Mouse (Mus musculus) heart, adult 2 months (tissue): ENCODE measurements at regions not wholly inside any gene's neighbourhood (a gene's known extent, or its start where the extent isn't known, plus 50 kb on each side); places are given as distances from the start of the nearest gene placed in this dataset.
A peak's percentile ranks its signal among the peaks of the same experiment; 100 is the strongest.

Source experiments
- DNase-seq, 2 experiments: peaks; one replicate each; pipeline ENCODE4 v3.0.0; 2021
- H3K27ac ChIP-seq: fragments of 200-600 bp; 2 replicates; pipeline ENCODE4 v1.8.1; 2022
- H3K27me3 ChIP-seq: fragments of 200-500 bp; 2 replicates; pipeline ENCODE4 v1.6.1; 2012; ENCODE audit warnings: mild to moderate bottlenecking, low read length, inconsistent platforms, mixed read lengths; ENCODE audit not compliant: control insufficient read depth, insufficient read depth
- H3K36me3 ChIP-seq: fragments of 200-500 bp; 2 replicates; pipeline ENCODE4 v1.6.1; 2012; ENCODE audit warnings: low read length, inconsistent platforms; ENCODE audit not compliant: control insufficient read depth, insufficient read depth
- H3K4me1 ChIP-seq: fragments of 200-500 bp; 2 replicates; pipeline ENCODE4 v1.6.1; 2011; ENCODE audit warnings: low read length; ENCODE audit not compliant: control insufficient read depth, insufficient read depth
- H3K4me3 ChIP-seq: fragments of 200-600 bp; 2 replicates; pipeline ENCODE4 v1.8.1; 2022
- H3K79me2 ChIP-seq: fragments of 200-500 bp; replicated peaks from 2 replicates; pipeline ENCODE4 v1.6.1; 2012; ENCODE audit warnings: mild to moderate bottlenecking, inconsistent platforms, low read length, moderate library complexity, mixed read lengths; ENCODE audit not compliant: control insufficient read depth, insufficient read depth
- H3K9ac ChIP-seq: fragments of 200-500 bp; 2 replicates; pipeline ENCODE4 v1.6.1; 2012; ENCODE audit warnings: low read depth, mild to moderate bottlenecking, control low read depth, inconsistent platforms, low read length, mixed read lengths
- CTCF ChIP-seq: fragments of 200-600 bp; IDR thresholded peaks from 2 replicates; pipeline ENCODE4 v1.8.1; 2022; ENCODE audit warnings: antibody characterized with exemption, mild to moderate bottlenecking, moderate library complexity
- EP300 ChIP-seq: fragments of 200-500 bp; IDR thresholded peaks from 2 replicates; pipeline ENCODE4 v1.6.1; 2011; ENCODE audit warnings: low read depth, low read length, control low read depth; ENCODE audit not compliant: insufficient read depth
- POLR2A ChIP-seq: fragments of 200-500 bp; IDR thresholded peaks from 2 replicates; pipeline ENCODE4 v1.6.1; 2011; ENCODE audit warnings: mild to moderate bottlenecking, low read depth, low read length, control low read depth; ENCODE audit not compliant: insufficient read depth
- WGBS: fragments of 180-500 bp; shearing (Covaris S2); methylation state at CpG from one replicate; pipeline ENCODE4 v1.1.7; 2018; 5-methylcytosine and 5-hydroxymethylcytosine counted together
- intact Hi-C: fragments of 180-260 bp; cut with DNase I; formaldehyde crosslinking; loops from one replicate; pipeline ENCODE4 v1.15.1; 2025

DNA sequence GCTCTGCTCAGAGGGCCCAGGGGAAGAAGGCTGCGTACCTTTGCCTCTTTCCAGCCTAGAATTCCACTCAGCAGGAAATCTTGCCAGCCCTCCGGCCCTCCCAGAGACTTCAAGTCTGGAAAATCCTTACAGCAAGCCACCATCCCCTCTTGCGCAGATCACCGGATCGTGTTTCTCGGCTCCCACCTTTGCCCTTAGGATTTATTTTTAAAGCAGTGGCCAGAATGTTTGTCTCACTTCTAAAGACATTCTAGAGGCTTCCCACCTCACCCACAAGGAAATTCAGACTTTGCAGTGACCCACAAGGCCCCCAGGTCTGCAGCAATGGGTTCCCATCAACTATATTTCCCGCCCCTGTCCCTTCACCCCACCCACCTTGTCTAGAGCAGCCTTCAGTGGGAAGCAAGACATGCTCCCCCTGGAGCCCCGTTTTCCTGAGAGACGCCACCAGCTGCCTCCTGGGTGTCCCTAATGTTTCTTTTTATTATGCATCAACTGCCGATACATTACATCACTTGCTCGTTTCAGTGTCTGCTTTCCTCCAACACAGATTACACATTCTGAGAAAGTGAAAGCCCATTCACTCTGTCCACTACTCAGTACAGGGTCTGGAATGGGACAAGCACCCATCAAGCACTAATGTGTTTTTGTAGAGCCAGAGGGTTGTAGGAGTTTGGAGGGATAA, 65.0 kb upstream of the Klf3 start:
- no peak for TF ChIP-seq CTCF
- TF ChIP-seq EP300: no peak
- no peak for TF ChIP-seq POLR2A
- Histone ChIP-seq H3K27ac (no peak overlapping the region), H3K9ac (no peak overlapping the region), H3K27me3 (no peaks in the 10 kb centered on the region), H3K79me2 (no peaks in the 10 kb centered on the region), H3K4me3 (no peak overlapping the region), H3K36me3 (no peaks in the 10 kb centered on the region), H3K4me1 (peaks cover 7% of the 10 kb centered on the region)
- intact Hi-C loops: no loop called here
- WGBS: 46% methylated on average over 11 of the region's 11 CpGs
- DNase-seq: no peak

DNA sequence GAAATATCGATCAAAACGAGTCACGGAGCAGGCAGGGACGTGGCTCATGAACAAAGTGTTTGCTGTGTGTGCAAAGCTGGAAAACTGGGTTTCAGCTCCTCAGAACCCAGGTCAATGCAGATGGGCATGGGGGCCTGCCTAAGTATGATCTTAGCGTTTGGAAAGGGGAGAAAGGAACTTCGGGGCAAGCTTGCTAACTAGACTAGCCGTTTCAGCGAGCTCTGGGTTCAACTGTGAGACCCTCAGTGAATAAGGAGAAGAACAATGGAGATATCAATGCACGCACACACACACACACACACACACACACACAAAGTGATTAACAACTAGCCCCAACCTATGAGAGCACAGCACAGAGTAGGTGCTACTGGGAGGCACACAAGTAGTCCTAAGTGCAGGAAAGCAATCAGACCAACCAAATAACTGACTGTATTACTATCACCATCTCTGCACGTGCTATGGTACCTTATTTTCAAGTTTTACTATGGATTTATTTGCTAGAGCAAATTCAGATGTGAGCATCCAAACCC, 64.3 kb upstream of the Klf3 start:
- Histone ChIP-seq H3K36me3 (no peaks in the 10 kb centered on the region), H3K9ac (no peak overlapping the region), H3K79me2 (no peaks in the 10 kb centered on the region), H3K4me1 (peaks cover 7% of the 10 kb centered on the region), H3K27ac (no peak overlapping the region), H3K27me3 (no peaks in the 10 kb centered on the region), H3K4me3 (no peak overlapping the region)
- TF ChIP-seq CTCF: no peak
- TF ChIP-seq POLR2A: no peak
- no peak for TF ChIP-seq EP300
- WGBS: 60% methylated on average over 10 of the region's 10 CpGs
- DNase-seq: no peak
- intact Hi-C loops: no loop called here

DNA sequence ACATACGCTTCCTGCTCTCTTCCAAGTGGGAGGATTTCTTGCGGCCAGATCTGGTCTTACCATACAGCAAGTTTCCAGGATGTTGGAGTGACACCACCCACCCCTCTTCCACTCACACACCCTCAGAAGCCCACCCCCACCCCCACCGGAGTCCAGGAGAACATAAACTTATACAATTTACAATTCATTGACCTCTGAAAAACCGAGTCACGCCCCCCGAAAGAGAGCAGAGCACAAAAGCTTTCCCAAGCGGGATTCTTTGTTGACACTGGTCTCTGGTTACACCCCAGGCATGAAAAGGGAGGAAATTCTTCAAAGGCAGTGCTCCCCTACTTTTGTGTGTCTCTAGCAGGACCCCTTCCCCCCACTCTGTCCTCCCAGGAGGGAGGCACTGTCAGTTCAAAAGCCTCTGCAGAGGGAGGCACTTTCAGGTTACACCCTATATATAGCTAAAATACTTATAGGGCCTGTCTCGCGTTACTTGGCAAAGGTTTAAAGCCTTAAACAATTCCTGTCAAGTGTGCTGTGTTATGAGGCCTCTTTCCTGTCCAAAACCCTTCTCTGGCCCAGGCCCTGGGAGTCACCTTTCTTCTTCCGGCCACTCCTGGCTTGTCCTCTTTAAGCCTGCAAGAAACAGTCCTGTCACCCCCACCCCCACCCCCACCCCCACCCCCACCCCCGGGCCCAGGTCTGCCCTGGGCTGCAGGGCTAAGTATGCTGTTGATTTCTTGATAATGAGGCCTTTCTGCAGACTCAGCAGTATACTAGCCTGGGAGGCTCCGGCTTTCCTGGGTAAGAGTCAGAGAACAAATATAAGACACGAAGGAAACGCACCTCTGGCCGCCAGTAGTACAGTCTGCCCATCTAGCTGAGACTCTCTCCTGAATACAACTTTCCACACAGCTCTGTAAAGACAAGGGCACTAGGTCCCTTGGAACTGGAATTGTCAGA, 63.6 kb upstream of the Klf3 start:
- Histone ChIP-seq H3K36me3 (no peaks in the 10 kb centered on the region), H3K27me3 (no peaks in the 10 kb centered on the region), H3K79me2 (no peaks in the 10 kb centered on the region), H3K4me1 (peaks cover 7% of the 10 kb centered on the region), H3K27ac (peak overlapping the region; percentile 51; the same call in 1 of the 2 replicates), H3K4me3 (no peak overlapping the region), H3K9ac (no peak overlapping the region)
- WGBS: 52% methylated on average over 15 of the region's 15 CpGs
- no peak for TF ChIP-seq CTCF
- TF ChIP-seq EP300: no peak
- TF ChIP-seq POLR2A: no peak
- intact Hi-C loops: no loop called here
- DNase-seq: peak; percentile 17 to 33

DNA sequence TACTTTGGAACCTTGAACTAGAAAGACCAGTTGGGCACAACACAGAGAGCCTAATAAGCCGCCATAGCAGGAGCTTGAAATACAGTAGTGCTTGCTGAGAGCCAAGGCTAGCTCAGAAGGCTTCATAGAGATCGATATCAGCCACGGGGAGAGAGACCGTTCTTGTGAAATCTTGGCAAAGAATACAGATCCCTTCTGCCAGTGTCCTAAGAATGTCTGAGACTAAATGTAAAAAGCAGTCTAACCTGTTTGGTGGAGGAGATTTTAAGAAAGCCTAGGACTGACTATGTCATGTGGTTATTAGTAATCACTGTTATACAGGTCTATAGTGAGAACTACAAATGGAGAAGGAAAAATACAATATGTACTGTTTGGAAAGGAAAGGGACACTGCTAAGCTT, 59.1 kb upstream of the Klf3 start:
- no peak for TF ChIP-seq CTCF
- TF ChIP-seq EP300: no peak
- DNase-seq: no peak
- Histone ChIP-seq H3K27ac (no peak overlapping the region), H3K27me3 (no peaks in the 10 kb centered on the region), H3K79me2 (no peaks in the 10 kb centered on the region), H3K4me1 (peaks cover 3% of the 10 kb centered on the region), H3K4me3 (no peak overlapping the region), H3K9ac (no peak overlapping the region), H3K36me3 (no peaks in the 10 kb centered on the region)
- WGBS: 85% methylated on average over 4 of the region's 4 CpGs
- intact Hi-C loops: no loop called here

DNA sequence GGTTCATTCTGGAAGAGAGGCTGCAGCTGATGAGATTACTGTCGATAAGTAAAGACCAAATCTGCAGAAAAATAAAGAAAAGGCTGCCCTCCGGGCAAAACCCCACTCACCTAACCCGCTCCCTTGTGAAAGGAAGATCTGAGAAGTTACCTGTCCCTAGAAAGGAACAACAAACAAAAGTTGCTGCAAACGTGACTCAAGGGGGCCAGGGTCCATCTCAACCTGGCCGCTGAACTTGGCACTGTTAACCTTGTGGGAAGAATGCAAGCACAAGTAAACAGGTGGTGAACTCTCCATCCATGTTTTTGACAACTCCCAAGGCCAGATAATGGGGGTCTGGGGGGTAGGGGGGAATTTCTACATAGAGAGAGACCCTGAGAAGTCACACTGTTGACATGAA, 58.7 kb upstream of the Klf3 start:
- H3K79me2 ChIP-seq: no peaks in the 10 kb centered on the region
- H3K4me3 ChIP-seq: no peak overlapping the region
- no peaks in the 10 kb centered on the region for H3K27me3 ChIP-seq
- no peak overlapping the region for H3K27ac ChIP-seq
- intact Hi-C loops: no loop called here
- H3K4me1 ChIP-seq: peaks cover 3% of the 10 kb centered on the region
- WGBS: 87% methylated on average over 5 of the region's 5 CpGs
- H3K36me3 ChIP-seq: no peaks in the 10 kb centered on the region
- TF ChIP-seq CTCF (no peak), POLR2A (no peak), EP300 (no peak)
- no peak for DNase-seq
- no peak overlapping the region for H3K9ac ChIP-seq

DNA sequence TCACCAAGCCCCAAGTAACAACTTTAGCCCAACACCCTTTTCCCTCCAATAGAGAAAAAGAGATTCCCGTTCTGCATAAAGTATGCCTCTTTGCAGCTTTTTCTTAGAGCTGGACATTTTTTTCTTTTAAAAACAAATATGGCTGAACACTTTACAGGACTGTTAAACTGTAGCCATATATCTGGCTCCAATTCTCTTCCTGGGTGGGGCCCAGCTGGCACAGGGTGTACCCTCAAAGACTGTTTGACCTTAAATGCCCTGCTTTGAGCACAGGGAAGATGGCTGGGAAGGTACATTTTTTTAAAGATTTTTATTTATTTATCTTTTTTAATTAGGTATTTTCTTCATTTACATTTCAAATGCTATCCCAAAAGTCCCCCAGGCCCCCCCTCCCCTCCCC, 55.7 kb upstream of the Klf3 start:
- no peak overlapping the region for H3K27ac ChIP-seq
- H3K79me2 ChIP-seq: no peaks in the 10 kb centered on the region
- no peak overlapping the region for H3K9ac ChIP-seq
- H3K4me1 ChIP-seq: peaks cover 1% of the 10 kb centered on the region; the same call in 1 of the 2 replicates
- intact Hi-C loops: no loop called here
- no peaks in the 10 kb centered on the region for H3K36me3 ChIP-seq
- WGBS: 86% methylated on average over 1 of the region's 1 CpGs
- H3K4me3 ChIP-seq: no peak overlapping the region
- H3K27me3 ChIP-seq: no peaks in the 10 kb centered on the region
- DNase-seq: no peak
- TF ChIP-seq EP300 (no peak), POLR2A (no peak), CTCF (no peak)
